22 mouse cellular contexts compared by ENCODE assay signal in the genomic region with DNA sequence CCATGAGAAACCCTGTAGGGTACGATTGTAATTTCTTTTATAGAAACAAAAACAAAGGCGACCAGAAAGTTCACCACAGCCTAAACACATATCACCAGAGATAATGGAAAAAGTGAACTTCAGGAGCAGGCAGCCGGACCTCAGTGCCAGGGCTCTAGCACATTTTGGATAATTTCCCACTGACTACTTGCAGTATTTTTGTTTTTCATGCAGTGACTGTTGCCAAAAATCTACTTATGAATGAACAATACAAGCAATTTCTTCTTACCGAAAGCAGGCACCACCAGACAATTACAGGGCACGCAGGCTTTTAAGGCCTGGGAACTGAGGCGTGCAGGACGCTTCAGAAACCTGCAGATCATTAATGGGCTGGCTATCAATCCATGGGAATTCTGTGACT. TPM values are rescaled to one million over a fixed set of nuclear protein-coding genes. Genes with fewer than 3 reads are reported as not detected.
DNase-seq lines count a peak whose midpoint lies in the region; ATAC-seq lines count a peak whose summit lies in the region.
"Had no signal": no experiment of that assay in that cellular context is flagged by ENCODE, and none has a peak within 500 bp of the region (broad histone marks: within the 10 kb centered on the region; RNA-seq: fewer than 3 reads in every experiment).

No protein-coding gene starts in this region.

- H3K9me3 ChIP-seq in embryonic facial prominence, embryonic 13.5 days: no peaks in the 10 kb centered on the region
- no peaks in the 10 kb centered on the region for H3K9me3 ChIP-seq in embryonic facial prominence, embryonic 10.5 days
- H3K9me3 ChIP-seq in heart, embryonic 13.5 days: no peaks in the 10 kb centered on the region
- H3K9me3 ChIP-seq: forebrain, embryonic 13.5 days; forebrain, embryonic 15.5 days had no signal

- peak overlapping the region; percentile 48; the same call in 1 of the 2 replicates for H3K27ac ChIP-seq in embryonic facial prominence, embryonic 13.5 days
- no peak overlapping the region for H3K27ac ChIP-seq in embryonic facial prominence, embryonic 10.5 days (replicated peaks)
- H3K27ac ChIP-seq in heart, embryonic 13.5 days (replicated peaks): peak overlapping the region; percentile 74; the same call in 1 of the 2 replicates
- H3K27ac ChIP-seq: forebrain, embryonic 13.5 days; forebrain, embryonic 15.5 days had no signal

- no peak for ATAC-seq in embryonic facial prominence, embryonic 13.5 days (ENCODE audit: insufficient number of reproducible peaks, insufficient read depth, low FRiP score, low TSS enrichment, low read depth)
- ATAC-seq in heart, embryonic 13.5 days (ENCODE audit: extremely low read depth, insufficient number of reproducible peaks, low FRiP score, low TSS enrichment): no peak
- ATAC-seq: CD4-positive, CD25-positive, alpha-beta regulatory T cell, adult 4 months; forebrain, embryonic 13.5 days; forebrain, embryonic 15.5 days; forebrain, postnatal 0 days had no signal

- no peak overlapping the region for H3K4me3 ChIP-seq in embryonic facial prominence, embryonic 13.5 days
- H3K4me3 ChIP-seq in embryonic facial prominence, embryonic 10.5 days: no peak overlapping the region
- no peak overlapping the region for H3K4me3 ChIP-seq in heart, embryonic 13.5 days
- H3K4me3 ChIP-seq: forebrain, embryonic 13.5 days; forebrain, embryonic 15.5 days had no signal

- no peaks in the 10 kb centered on the region; the same call in 1 of the 2 replicates for H3K36me3 ChIP-seq in embryonic facial prominence, embryonic 13.5 days
- peaks cover 32% of the 10 kb centered on the region for H3K36me3 ChIP-seq in embryonic facial prominence, embryonic 10.5 days (replicated peaks)
- no peaks in the 10 kb centered on the region for H3K36me3 ChIP-seq in heart, embryonic 13.5 days
- H3K36me3 ChIP-seq: forebrain, embryonic 15.5 days; G1E had no signal

- no peak for DNase-seq in embryonic facial prominence, embryonic 10.5 days (ENCODE audit: low spot score)
- DNase-seq in heart, postnatal 14 days: no peak
- peak; percentile 88 for DNase-seq in Muller cell, postnatal 12 days (ENCODE audit: inconsistent ontology term)
- peak; percentile 3 for DNase-seq in brain, adult 2 months (ENCODE audit: low read depth, low spot score)
- no peak for DNase-seq in right cerebral cortex, postnatal 14 days
- DNase-seq: adrenal gland, adult 8-10 months; adrenal gland, postnatal 14 days; adrenal gland, postnatal 36 days; B cell, adult 2 months; cerebellum, adult 11-12 months; cerebellum, adult 2 months; cerebellum, adult 9-10 months; cerebellum, postnatal 10 days; cerebellum, postnatal 25 days; forebrain, postnatal 0 days had no signal

- no peak overlapping the region for H3K4me2 ChIP-seq in embryonic facial prominence, embryonic 13.5 days
- H3K4me2 ChIP-seq in heart, embryonic 13.5 days: no peak overlapping the region
- H3K4me2 ChIP-seq: forebrain, embryonic 13.5 days; forebrain, embryonic 15.5 days had no signal

- peaks cover 52% of the 10 kb centered on the region for H3K4me1 ChIP-seq in embryonic facial prominence, embryonic 13.5 days
- peaks cover 47% of the 10 kb centered on the region for H3K4me1 ChIP-seq in embryonic facial prominence, embryonic 10.5 days
- peaks cover 43% of the 10 kb centered on the region for H3K4me1 ChIP-seq in heart, embryonic 13.5 days
- H3K4me1 ChIP-seq: forebrain, embryonic 13.5 days; forebrain, embryonic 15.5 days had no signal

- 77% methylated on average over 7 of the region's 7 CpGs for WGBS in embryonic facial prominence, embryonic 13.5 days
- 90% methylated on average over 7 of the region's 7 CpGs for WGBS in embryonic facial prominence, embryonic 10.5 days
- 70% methylated on average over 7 of the region's 7 CpGs for WGBS in heart, embryonic 13.5 days

- H3K27me3 ChIP-seq in embryonic facial prominence, embryonic 13.5 days: no peaks in the 10 kb centered on the region
- no peaks in the 10 kb centered on the region for H3K27me3 ChIP-seq in embryonic facial prominence, embryonic 10.5 days (replicated peaks; ENCODE audit: low read depth, poor library complexity, severe bottlenecking)
- H3K27me3 ChIP-seq in heart, embryonic 13.5 days (replicated peaks): no peaks in the 10 kb centered on the region
- H3K27me3 ChIP-seq: CH12.LX; forebrain, embryonic 13.5 days; forebrain, embryonic 15.5 days had no signal

- H3K9ac ChIP-seq in embryonic facial prominence, embryonic 13.5 days: no peak overlapping the region
- H3K9ac ChIP-seq in heart, embryonic 13.5 days: no peak overlapping the region
- H3K9ac ChIP-seq: forebrain, embryonic 13.5 days; forebrain, embryonic 15.5 days; forebrain, postnatal 0 days had no signal

- intact Hi-C loops in heart, postnatal 14 days (cut with DNase I): no loop called here

RNA-seq across cellular contexts. Expression of a gene that starts 59.7 kb away (rescaled TPM):
- polyA plus RNA-seq in embryonic facial prominence, embryonic 13.5 days (2015; fragmentation: Nextera tagmentation; extraction: Ambion mirVana): 56.6 and 68.0 TPM in 2 replicates
- polyA plus RNA-seq in embryonic facial prominence, embryonic 10.5 days (2016; fragmentation: Nextera tagmentation; extraction: Ambion mirVana): 55.7 and 57.5 TPM in 2 replicates
- 13.7 and 17.0 TPM in 2 replicates for polyA plus RNA-seq in heart, embryonic 13.5 days (2015; fragmentation: Nextera tagmentation; extraction: Ambion mirVana)
- 1 to 10 TPM; 4.6 to 6.2 TPM for total RNA-seq in heart, postnatal 14 days (2021)
- total RNA-seq: CH12.LX had no signal
- polyA plus RNA-seq: CD4-positive, CD25-positive, alpha-beta regulatory T cell, adult 4 months; G1E had no signal

Comparison
In these comparisons a context has a peak if more than half of its experiments do, and no peak if none do; other contexts are left out.
1. DNase-seq: peak in Muller cell, postnatal 12 days (single experiment) and brain, adult 2 months (single experiment); none in embryonic facial prominence, embryonic 10.5 days (single experiment), heart, postnatal 14 days (0 of 2) and right cerebral cortex, postnatal 14 days (single experiment).